25 mouse cellular contexts compared by ENCODE assay signal in genomic region chrX:75814123-75814522, GRCm38 (mm10).
DNase-seq lines count a peak whose midpoint lies in the region; ATAC-seq and TF ChIP-seq lines count a peak whose summit lies in the region.
"Had no signal": no experiment of that assay in that cellular context is flagged by ENCODE, and none has a peak within 500 bp of the region (broad histone marks: within the 10 kb centered on the region; RNA-seq: fewer than 3 reads in every experiment).

No protein-coding gene starts in this region.

- H3K4me1 ChIP-seq in forebrain, embryonic 13.5 days = no peaks in the 10 kb centered on the region
- H3K4me1 ChIP-seq in forebrain, embryonic 11.5 days (replicated peaks; ENCODE audit: control insufficient read depth, insufficient read depth, low read length) = no peaks in the 10 kb centered on the region
- no peaks in the 10 kb centered on the region for H3K4me1 ChIP-seq in forebrain, postnatal 0 days (ENCODE audit: insufficient read depth)
- H3K4me1 ChIP-seq: embryonic facial prominence, embryonic 13.5 days; heart, embryonic 10.5 days; hindbrain, embryonic 12.5 days had no signal

- 78% methylated on average over 4 of the region's 4 CpGs for WGBS in forebrain, embryonic 13.5 days
- 90% methylated on average over 4 of the region's 4 CpGs for WGBS in forebrain, embryonic 11.5 days
- WGBS in forebrain, postnatal 0 days = 76% methylated on average over 4 of the region's 4 CpGs

- no peak overlapping the region for H3K27ac ChIP-seq in forebrain, embryonic 13.5 days
- H3K27ac ChIP-seq in forebrain, embryonic 11.5 days (ENCODE audit: low read depth, low read length) = no peak overlapping the region
- H3K27ac ChIP-seq in forebrain, postnatal 0 days (ENCODE audit: low read depth, low read length) = no peak overlapping the region
- H3K27ac ChIP-seq: embryonic facial prominence, embryonic 13.5 days; heart, embryonic 10.5 days; hindbrain, embryonic 12.5 days had no signal

- peak; percentile 19; the same call in 1 of the 2 replicates for ATAC-seq in forebrain, embryonic 13.5 days
- ATAC-seq in forebrain, embryonic 11.5 days (replicated peaks; ENCODE audit: low FRiP score) = no peak
- ATAC-seq in forebrain, postnatal 0 days = peak; percentile 69; the same call in 1 of the 2 replicates
- ATAC-seq: CD4-positive, CD25-positive, alpha-beta regulatory T cell, adult 4 months; hindbrain, embryonic 16.5 days; inflammation-experienced regulatory T-cells, adult 6 months; intestine, postnatal 0 days had no signal

- no peak overlapping the region for H3K4me3 ChIP-seq in forebrain, embryonic 13.5 days
- H3K4me3 ChIP-seq in forebrain, embryonic 11.5 days (ENCODE audit: low read depth, low read length) = no peak overlapping the region
- H3K4me3 ChIP-seq in forebrain, postnatal 0 days (ENCODE audit: low read depth, low read length) = no peak overlapping the region
- H3K4me3 ChIP-seq: embryonic facial prominence, embryonic 13.5 days; heart, embryonic 10.5 days; hindbrain, embryonic 12.5 days had no signal

- no peak overlapping the region for H3K9ac ChIP-seq in forebrain, embryonic 13.5 days
- no peak overlapping the region for H3K9ac ChIP-seq in forebrain, embryonic 11.5 days (ENCODE audit: low read length)
- no peak overlapping the region for H3K9ac ChIP-seq in forebrain, postnatal 0 days
- H3K9ac ChIP-seq: embryonic facial prominence, embryonic 13.5 days; hindbrain, embryonic 12.5 days had no signal

- no peak overlapping the region for H3K4me2 ChIP-seq in forebrain, embryonic 13.5 days
- H3K4me2 ChIP-seq in forebrain, embryonic 11.5 days (ENCODE audit: low read depth, low read length, severe bottlenecking) = no peak overlapping the region
- no peak overlapping the region for H3K4me2 ChIP-seq in forebrain, postnatal 0 days (ENCODE audit: low read depth)
- H3K4me2 ChIP-seq: embryonic facial prominence, embryonic 13.5 days; hindbrain, embryonic 12.5 days had no signal

- no peaks in the 10 kb centered on the region for H3K27me3 ChIP-seq in forebrain, embryonic 13.5 days
- no peaks in the 10 kb centered on the region for H3K27me3 ChIP-seq in forebrain, embryonic 11.5 days (ENCODE audit: control insufficient read depth, insufficient read depth, low read length)
- no peaks in the 10 kb centered on the region for H3K27me3 ChIP-seq in forebrain, postnatal 0 days (ENCODE audit: insufficient read depth, low read length)
- H3K27me3 ChIP-seq: embryonic facial prominence, embryonic 13.5 days; hindbrain, embryonic 12.5 days had no signal

- H3K36me3 ChIP-seq in forebrain, embryonic 13.5 days (ENCODE audit: poor library complexity, severe bottlenecking) = no peaks in the 10 kb centered on the region
- H3K36me3 ChIP-seq in forebrain, embryonic 11.5 days (ENCODE audit: control insufficient read depth, insufficient read depth, low read length) = no peaks in the 10 kb centered on the region
- no peaks in the 10 kb centered on the region for H3K36me3 ChIP-seq in forebrain, postnatal 0 days (ENCODE audit: insufficient read depth)
- H3K36me3 ChIP-seq: embryonic facial prominence, embryonic 13.5 days; G1E; heart, embryonic 10.5 days; hindbrain, embryonic 12.5 days had no signal

- DNase-seq in forebrain, embryonic 11.5 days (ENCODE audit: low spot score) = no peak
- DNase-seq in frontal cortex, adult 2 months (ENCODE audit: extremely low spot score in 1 of 2, low spot score in 1 of 2) = peak; percentile 17 to 40
- no peak for DNase-seq in frontal cortex, postnatal 25 days (ENCODE audit: low spot score in 2 of 2)
- peak; percentile 36 for DNase-seq in layer of hippocampus, adult 9-11 months
- DNase-seq in layer of hippocampus, postnatal 36 days = no peak
- peak; percentile 10 for DNase-seq in forebrain, postnatal 0 days
- DNase-seq in cerebellum, adult 9-10 months = no peak
- DNase-seq: adrenal gland, postnatal 25 days; B cell, adult 2 months; cerebellum, adult 11 months; cerebellum, adult 8-10 months; cerebellum, postnatal 36 days; gastrocnemius, postnatal 10 days; heart, adult 18-20 months; heart, postnatal 10 days; heart, postnatal 4 days had no signal

- no peak for TF ChIP-seq CTCF in forebrain, postnatal 0 days (IDR thresholded peaks at IDR 0.05; ENCODE audit: low read depth)

- H3K9me3 ChIP-seq in forebrain, embryonic 13.5 days (replicated peaks) = no peaks in the 10 kb centered on the region
- no peaks in the 10 kb centered on the region for H3K9me3 ChIP-seq in forebrain, embryonic 11.5 days (ENCODE audit: control insufficient read depth, low read length)
- H3K9me3 ChIP-seq in forebrain, postnatal 0 days (ENCODE audit: low read length) = no peaks in the 10 kb centered on the region
- H3K9me3 ChIP-seq: embryonic facial prominence, embryonic 13.5 days; G1E; heart, embryonic 10.5 days; hindbrain, embryonic 12.5 days had no signal

Comparison
In these comparisons a context has a peak if more than half of its experiments do, and no peak if none do; other contexts are left out.
1. DNase-seq: peak in frontal cortex, adult 2 months (2 of 2), layer of hippocampus, adult 9-11 months (single experiment) and forebrain, postnatal 0 days (single experiment); none in forebrain, embryonic 11.5 days (single experiment), frontal cortex, postnatal 25 days (0 of 2), layer of hippocampus, postnatal 36 days (0 of 2) and cerebellum, adult 9-10 months (single experiment).